Mouse (Mus musculus) ZHBTc4 (cell line): Measurements from ENCODE around the gene Phldb2.
A peak's percentile ranks its signal among the peaks of the same experiment; 100 is the strongest.

ENCODE experiments used
- DNase-seq: peaks from one replicate; pipeline ENCODE4 v3.0.0-alpha.2; 2011; ENCODE audit warnings: low read depth, low spot score

Gene Phldb2

GRCm38 (mm10) chr16:45841806-45842205 lies 111.6 kb downstream of the Phldb2 start:
- no peak for DNase-seq

- DNase-seq = no peak
Measured at GRCm38 (mm10) chr16:45841016-45841415, 112.4 kb downstream of the Phldb2 start.

- no peak for DNase-seq
Measured at GRCm38 (mm10) chr16:45837541-45838342, 115.7 kb downstream of the Phldb2 start.

- DNase-seq = no peak
Measured at GRCm38 (mm10) chr16:45832747-45833108, 120.7 kb downstream of the Phldb2 start.

- peak; percentile 34 for DNase-seq
Measured at GRCm38 (mm10) chr16:45832061-45832746, 121.2 kb downstream of the Phldb2 start.

GRCm38 (mm10) chr16:45831094-45831872 lies 122.1 kb downstream of the Phldb2 start:
- DNase-seq = no peak

GRCm38 (mm10) chr16:45830096-45830866 lies 123.1 kb downstream of the Phldb2 start:
- DNase-seq = no peak

- no peak for DNase-seq
Measured at GRCm38 (mm10) chr16:45825309-45825708, 128.1 kb downstream of the Phldb2 start.

- DNase-seq = no peak
Measured at GRCm38 (mm10) chr16:45824025-45824424, 129.4 kb downstream of the Phldb2 start.

GRCm38 (mm10) chr16:45819911-45820310 lies 133.5 kb downstream of the Phldb2 start:
- DNase-seq = no peak

- DNase-seq = no peak
Measured at GRCm38 (mm10) chr16:45817795-45818194, 135.6 kb downstream of the Phldb2 start.

GRCm38 (mm10) chr16:45816670-45817069 lies 136.7 kb downstream of the Phldb2 start:
- DNase-seq = no peak

- DNase-seq = peak; percentile 69
Measured at GRCm38 (mm10) chr16:45814611-45815010, 138.8 kb downstream of the Phldb2 start.

- no peak for DNase-seq
Measured at GRCm38 (mm10) chr16:45811788-45812187, 141.6 kb downstream of the Phldb2 start.

- no peak for DNase-seq
Measured at GRCm38 (mm10) chr16:45810829-45811326, 142.5 kb downstream of the Phldb2 start.

- DNase-seq = no peak
Measured at GRCm38 (mm10) chr16:45810155-45810554, 143.2 kb downstream of the Phldb2 start.

GRCm38 (mm10) chr16:45804708-45805107 lies 148.7 kb downstream of the Phldb2 start:
- DNase-seq = no peak

- no peak for DNase-seq
Measured at GRCm38 (mm10) chr16:45800406-45800805, 153.0 kb downstream of the Phldb2 start.

GRCm38 (mm10) chr16:45799150-45799549 lies 154.2 kb downstream of the Phldb2 start:
- DNase-seq = no peak

- no peak for DNase-seq
Measured at GRCm38 (mm10) chr16:45798591-45798990, 154.8 kb downstream of the Phldb2 start.

- DNase-seq = no peak
Measured at GRCm38 (mm10) chr16:45796815-45797214, 156.6 kb downstream of the Phldb2 start.
